Mouse (Mus musculus) stomach, postnatal 0 days (tissue): ENCODE measurements around the gene Prpsap2.

Source experiments
- CTCF ChIP-seq: IDR thresholded peaks from 2 replicates; pipeline ENCODE4 v1.5.1; 2016; ENCODE audit warnings: antibody characterized with exemption, low read depth, mild to moderate bottlenecking, moderate library complexity
- EP300 ChIP-seq: optimal IDR thresholded peaks from 2 replicates; pipeline ENCODE3; 2016; ENCODE audit warnings: antibody characterized with exemption

DNA sequence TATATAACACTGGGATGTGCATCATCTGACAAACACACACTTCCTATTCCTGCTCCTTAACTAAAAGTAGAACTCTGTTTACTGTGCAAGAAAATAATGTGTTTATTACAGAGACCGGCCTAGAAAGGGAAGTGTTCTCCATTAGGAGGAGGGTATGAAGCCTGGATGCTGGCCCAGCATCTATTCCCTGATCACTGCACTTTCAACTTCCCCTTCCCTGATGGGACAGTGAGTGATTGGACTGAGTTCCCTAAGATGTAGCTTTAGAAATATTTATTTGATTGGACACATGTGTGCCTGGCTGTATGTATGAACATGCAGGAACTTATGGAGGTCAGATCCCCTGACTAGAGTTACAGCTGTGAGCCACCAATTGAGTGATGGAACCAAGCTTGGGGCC is 31.6 kb upstream of the Prpsap2 start:
- no peak for TF ChIP-seq EP300
- TF ChIP-seq CTCF = no peak
